Mouse (Mus musculus) 416B (cell line): ENCODE results near the gene Ttc3.
A peak's percentile ranks its signal among the peaks of the same experiment; 100 is the strongest.

ENCODE experiments used
- DNase-seq: peaks from one replicate; pipeline ENCODE4 v3.0.0; 2011; ENCODE audit warnings: low read depth

Ttc3 gene

DNA sequence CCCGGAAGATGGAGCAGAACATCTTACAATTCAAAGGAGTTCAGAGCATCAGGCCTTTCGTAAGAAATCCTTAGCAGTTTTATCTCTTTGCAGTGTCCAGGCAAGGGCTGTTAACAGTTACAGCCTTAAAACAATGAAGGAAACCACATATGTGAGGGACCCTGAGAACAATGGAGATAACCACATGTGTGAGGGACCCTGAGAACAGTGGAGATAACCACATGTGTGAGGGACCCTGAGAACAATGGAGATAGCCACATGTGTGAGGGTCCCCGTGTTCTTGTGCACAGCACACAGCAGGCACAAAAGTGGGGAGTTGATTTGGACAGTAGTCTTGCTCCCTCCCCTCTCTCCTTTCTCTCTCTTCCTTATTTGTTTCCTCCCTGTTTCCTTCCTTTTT is 12.3 kb upstream of the Ttc3 start:
- DNase-seq: no peak

DNA sequence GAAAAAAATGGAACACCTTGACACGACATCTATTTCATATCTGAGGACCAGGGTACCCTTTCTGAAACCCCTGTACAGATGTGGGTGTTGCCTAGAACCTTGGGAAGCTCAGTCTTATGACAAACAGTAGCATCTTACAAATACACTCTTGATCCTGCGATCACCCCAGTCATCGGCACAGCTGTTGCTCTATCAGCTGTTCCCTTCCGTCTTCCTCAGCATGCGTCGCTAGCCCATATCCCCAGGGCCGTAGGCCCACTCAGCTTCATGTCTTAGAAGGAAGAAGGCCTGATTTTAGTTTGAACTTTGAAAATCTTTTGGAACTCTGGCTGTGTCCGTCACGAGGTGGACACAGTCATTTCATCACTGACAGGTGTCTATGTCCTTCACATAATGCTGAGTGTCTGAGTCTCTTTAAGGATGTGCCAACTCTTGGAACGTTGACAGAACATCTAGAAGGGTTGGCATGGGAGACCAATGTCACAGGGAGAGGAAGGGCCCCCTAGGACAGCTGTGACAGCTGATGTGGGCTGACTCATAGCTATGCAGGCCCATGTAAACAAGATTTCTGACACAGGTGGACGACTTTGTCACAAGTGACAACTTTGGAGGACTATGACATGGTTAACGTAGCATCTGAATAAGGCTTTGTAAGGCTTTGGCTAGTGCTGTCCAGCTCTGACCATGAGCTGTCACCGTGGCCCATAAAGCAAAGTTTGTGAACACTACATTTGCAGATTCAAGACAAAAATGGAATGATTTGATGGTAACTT is 9.7 kb upstream of the Ttc3 start:
- DNase-seq: no peak

DNA sequence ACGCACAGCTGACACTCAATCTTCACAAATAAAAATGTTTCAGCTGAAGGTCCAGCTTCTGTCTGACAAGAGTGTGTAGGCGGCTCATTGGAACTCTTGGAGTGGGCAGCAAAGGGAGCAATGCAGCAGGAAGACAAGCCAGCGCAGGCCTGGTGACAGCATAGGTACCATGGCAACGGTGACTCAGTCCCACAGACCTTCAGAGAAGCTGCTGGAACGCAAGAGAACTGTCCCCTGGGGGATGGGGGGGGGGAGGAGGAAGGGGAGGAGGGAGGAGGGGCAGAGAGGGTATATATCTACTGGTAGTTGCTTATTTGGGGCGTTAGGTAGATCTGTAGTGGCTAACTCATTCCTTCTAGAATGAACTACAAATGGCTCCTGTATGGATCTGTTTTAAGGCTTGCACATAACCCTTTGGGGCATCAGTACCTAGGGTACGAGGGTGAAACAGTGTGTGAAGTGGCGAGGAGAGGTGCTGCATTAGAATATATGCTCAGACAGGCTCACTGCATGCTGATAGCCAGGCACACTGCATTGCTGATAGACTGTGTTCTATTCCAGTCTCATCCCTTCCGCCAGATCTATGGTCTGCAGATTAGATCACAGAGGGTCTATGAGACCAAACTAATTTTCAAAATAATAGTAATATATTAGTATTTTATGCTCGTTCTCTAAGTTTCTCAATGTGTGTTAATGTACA is 8.1 kb upstream of the Ttc3 start:
- DNase-seq: peak; percentile 80

DNA sequence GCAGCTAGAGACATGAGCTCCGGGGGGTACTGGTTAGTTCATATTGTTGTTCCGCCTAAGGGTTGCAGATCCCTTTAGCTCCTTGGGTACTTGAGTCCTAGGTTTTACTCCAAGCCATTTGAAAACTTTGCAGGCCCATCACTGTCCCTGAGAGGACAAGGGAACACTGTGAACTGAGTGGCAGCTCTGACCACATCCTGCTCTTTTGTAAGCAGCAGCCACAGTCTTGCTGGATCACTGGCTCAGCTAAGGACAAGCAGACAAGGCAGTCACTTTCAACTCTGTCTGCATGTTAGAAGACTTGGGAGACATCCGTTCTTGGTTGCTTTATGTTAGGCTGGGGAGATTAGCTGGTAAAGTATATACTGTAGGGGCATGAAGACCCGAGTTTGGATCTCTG is 6.6 kb upstream of the Ttc3 start:
- peak; percentile 68 for DNase-seq

DNA sequence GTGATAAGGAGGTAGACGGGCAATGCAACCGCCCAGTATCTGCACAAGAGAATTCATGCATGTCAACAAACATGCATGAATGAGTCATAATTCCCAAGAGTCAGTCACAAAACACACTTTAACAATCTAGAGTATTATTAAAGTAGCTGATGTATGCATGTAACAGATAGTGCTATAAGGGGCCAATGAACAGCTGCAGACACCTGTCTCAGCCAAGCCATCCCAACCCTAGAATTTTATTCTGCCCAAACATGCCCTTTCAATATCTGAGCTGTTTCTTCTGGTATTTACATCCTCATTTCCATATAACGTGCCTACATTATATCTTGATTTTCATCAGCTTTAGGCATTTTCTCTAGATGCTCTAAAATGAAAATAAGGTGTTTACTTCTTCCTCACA is 5.0 kb upstream of the Ttc3 start:
- no peak for DNase-seq

DNA sequence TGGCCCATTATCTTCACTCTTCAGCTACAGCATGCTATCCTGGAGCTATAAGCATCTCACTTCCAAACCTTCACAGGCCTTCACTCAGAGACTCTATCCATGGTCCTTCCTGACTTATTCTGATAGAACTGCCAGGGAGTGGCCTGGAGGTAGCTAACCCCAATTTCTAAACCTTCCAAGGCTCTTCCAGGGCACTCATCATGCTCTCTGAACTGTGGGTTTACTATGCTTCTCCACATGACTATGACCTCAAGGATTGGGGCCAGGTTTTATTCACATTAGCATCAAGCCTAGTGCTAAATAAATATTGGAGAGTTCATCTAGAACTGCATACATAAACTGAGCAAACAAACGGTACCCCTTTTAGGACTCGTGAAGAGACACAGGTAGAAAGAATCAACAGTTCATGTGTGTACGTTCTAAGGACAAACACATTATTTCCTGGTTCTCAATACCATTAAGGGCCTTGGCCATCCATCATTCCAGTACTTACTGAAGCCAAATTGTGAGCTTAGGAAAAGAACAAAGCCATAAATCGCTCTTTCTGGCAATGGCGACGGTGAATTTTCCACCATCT is 734 bp upstream of the Ttc3 start:
- no peak for DNase-seq

DNA sequence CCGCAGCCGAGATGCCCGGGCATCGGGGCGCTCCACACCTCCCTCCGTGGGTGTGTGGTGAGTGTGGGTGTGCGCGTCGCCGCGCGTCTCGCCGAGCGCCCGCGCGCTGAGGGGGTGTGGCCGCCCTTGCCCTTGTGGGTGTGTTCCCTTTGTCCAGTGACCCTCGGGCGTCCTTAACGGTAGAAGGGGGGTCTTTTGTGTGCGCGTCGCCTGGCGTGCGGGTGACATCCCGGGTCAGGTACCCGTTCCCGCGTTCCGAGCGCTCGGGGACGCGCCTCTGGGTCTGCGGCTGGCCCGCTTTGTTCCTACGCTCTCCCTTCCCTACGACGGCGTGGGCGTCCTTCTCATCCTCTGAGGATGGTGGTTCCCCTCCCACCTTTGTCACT is 490 bp downstream of the Ttc3 start:
- DNase-seq: peak; percentile 74

DNA sequence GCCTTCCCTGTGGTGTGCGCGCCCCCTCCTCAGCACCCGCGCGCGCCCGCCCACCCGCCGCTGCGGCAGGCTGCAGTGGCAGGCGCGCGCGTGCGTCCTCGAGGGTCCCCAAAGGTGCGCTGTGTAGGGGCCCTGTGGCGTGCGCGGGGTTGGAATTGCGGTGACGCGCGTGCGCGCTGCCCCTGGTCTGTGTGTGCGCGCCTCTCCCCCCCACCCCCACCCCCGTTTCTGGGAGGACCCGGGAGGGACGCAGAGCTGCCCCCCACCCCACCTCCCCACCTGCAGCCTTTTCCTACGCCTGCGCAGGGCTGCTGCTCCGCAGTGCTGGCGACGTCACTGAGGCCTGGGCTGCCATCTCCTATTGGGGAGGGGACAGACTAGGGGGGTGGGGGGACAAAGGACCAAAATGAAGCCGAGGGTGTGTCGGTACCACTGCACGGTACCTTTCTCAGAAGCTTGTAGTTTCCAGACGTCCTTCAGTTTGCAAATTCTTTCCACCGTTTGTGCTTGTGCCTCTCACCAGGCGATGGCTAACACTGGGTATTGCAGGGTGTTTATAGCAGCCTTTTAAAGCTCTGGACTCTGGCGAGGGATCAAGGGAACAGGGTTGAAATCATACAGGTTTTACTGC is 998 bp downstream of the Ttc3 start, which contains the start of gene Pigp:
Gene Pigp, minus strand, starts transcription at position 542 of the 631 bp plus-strand sequence.
- DNase-seq: peak; percentile 81

DNA sequence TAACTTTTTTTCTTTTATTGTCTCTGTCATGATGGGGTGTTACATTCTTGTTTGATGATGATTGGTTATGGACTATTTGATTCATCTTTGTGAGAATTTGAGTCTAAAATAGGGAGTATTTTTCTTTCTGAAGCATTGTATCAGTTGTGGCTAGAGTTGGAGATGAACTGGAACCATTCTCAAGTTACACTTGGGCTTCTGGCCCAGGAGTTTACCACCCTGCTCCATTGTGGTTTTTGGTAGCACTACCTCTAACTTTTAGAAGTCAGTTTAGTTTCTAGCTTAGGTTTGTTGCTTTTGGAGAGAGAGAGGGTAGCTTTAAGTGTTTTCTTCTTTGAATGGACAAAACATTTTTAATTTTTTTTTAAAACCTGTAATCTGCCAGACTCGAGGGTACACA is 9.0 kb downstream of the Ttc3 start:
- DNase-seq: peak; percentile 79

DNA sequence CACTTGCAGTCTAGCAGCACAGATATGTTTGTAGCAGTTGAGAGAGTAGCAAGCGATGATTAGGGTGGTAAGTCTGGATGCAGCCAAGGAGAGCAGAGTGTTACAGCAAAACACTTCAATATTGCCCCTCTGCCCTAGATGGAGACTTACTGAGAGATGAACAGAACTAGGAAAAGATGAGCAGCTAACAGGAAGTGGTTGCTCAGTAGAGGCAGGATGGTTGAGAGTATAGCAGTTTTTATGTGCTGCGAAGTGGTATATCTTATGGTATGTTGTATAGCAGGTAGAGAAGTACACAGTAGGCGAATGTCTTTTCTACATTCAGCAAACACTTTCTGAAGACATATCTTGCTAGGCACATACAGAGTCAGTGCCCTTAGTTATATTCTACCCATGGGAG is 12.9 kb downstream of the Ttc3 start:
- DNase-seq: no peak

DNA sequence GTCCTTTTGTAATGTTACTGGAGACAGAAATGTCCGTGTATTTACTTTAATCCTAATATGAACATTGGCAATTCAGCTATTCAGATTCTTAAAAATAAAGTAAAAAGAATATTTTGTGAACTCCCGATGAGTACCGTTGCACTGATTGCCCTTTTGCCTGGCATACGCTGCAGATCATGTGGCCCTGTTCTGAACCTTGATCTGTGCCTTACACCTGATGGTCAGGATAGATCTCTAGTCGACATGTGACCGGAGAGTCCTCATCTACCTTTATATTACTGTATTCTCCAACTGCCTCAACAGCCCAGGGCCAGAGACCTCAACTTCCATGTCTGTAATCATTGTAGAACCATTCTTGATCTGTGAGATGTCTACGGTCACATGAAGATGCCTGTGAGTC is 17.3 kb downstream of the Ttc3 start:
- DNase-seq: no peak

DNA sequence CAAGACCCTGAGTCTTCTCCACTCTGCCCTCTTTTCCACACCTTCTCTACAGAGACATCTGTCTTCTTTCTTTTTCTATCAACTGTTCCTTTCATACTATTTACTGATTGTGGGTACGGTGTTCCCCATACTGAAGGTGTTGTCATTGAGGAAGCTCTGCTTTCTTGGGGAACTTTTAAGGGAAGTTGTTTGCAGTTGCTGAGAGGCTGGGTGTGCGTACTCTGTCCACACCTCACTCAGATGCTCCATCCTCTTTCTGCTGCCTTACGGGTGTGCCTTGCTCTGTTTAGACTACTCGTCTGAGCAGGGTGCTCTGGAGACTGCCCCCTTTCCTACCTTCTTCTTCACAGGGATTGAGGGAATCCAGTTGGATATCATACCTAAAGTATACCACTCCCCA is 21.9 kb downstream of the Ttc3 start:
- DNase-seq: no peak

DNA sequence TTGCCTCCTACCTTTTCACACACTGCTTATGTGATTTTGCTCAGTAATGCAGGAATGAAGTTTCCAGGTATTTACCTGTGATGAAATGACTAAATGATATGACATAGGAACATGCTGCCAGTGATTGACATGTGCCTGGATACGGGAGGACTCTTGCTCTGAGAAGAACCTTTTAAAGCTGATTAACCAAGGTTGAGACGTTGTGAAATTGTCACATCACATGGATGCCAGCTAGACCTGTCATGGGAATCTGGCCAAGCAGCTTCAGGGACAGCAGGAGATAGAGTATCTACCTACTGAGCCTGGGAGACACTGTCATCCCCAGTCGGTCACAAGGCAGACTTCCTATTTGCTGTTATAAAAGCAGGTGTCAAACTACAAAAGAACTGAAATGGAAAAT is 24.6 kb downstream of the Ttc3 start:
- DNase-seq: no peak

DNA sequence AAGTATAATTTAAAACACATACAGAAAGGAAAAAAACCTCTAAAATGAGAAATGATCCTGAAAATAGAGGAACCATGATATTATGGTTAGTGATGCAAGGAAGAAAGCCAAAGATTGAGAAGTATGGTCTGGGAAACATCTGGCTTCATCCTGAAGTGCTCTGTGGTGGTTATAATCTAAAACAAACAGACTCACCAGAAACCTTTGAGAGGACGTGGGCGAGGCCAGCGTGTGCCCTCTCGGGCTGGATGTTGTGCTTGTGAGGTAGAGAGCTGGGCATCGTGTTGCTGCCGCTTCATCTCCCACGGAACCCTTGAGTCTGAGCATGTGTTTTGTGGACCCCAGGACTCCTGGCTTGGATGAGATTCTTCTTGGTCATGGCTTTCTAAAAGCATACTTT is 26.2 kb downstream of the Ttc3 start:
- DNase-seq: peak; percentile 77

DNA sequence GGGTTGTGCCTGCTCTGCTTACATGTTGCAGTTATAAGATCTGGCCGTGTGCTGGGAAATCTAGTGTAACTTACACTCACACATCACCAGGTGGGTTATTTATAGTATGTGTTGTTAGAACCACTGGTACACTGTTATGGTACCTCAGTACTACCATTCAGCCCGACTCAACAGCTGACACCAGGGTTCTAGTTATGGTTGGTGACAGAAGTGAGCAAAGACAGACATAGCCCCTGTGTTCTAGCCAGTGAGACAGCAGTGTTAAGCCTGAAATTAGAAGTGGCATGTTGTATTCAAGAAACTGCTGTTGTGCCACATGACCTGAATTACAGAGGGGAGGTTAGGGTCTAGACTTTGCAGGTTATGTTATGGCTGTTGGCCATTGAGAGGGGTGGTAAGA is 28.7 kb downstream of the Ttc3 start:
- DNase-seq: no peak

DNA sequence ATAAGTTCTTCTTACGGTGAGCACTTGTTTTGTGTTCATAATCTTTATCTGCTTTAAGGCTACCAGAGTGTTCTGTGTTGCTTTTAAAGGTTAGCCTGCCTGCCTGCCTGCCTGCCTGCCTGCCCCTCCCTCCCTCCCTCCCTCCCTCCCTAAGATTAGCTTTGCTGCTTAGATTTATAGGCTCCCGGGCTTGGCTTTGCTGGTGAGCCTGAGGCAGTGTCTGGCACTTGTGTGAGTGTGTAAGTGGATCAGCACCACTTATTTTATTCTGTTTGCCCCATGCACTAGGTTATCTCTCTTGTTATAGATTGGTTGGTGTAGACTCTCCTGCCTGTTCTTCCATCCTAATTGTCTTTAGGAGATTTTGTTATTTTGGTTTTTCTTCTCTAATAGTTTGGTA is 31.2 kb downstream of the Ttc3 start:
- no peak for DNase-seq

DNA sequence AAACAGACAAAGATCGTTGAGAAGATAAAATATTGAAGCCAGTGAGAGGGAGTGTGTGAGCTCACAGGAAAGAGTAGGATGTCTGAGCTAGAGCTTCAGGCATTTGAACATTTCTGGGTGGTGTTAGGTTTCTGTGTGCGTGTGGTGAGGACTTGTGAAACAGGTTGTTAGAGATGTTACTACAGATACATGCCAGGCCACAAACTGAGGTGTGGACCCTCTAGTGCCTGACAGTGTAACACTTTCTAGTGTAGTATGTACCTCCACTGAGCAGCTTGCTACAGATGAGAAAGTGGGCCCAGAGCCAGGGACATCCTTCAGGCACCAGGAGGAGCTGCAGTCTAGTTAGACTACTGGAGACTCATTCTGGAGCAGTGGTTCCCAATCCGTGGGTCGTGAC is 31.8 kb downstream of the Ttc3 start:
- peak; percentile 85 for DNase-seq

DNA sequence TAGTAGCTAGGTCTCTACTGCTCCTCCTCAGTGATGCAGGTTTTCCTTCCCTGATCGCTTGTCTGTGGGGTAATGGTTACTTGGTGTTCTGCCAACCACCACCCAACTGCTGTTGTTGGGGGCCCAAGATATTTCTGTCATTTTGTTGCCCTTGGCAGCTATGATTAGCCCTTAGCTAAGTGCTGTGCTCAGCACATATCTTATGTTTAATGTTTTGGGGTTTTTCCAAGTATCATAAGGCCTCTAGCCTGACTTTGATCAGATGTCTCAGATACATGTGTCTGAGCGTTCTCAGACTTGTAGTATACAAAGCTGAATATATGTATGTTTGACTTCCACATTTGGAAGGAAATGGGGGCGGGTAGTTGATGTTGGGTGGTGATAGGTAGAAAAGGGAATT is 40.9 kb downstream of the Ttc3 start:
- peak; percentile 22 for DNase-seq

DNA sequence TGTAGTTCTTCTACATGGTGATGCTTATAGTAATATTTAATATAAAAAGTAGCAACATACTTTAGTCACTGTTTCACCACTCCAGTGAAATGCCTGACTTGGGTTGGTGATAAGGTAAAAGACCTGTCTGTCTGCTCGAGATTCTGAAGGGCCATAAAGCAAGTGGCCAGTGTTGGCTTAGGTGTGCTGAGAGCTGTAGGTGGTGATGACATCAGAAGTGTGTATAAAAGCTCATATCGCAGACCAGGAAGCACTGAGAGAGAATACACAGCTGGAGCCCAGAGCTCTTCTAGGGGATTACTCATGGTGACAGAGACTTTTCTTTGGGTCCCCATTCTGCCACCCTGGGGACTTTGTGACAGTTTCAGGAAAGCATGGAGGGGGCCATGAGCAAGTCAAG is 41.8 kb downstream of the Ttc3 start:
- no peak for DNase-seq

DNA sequence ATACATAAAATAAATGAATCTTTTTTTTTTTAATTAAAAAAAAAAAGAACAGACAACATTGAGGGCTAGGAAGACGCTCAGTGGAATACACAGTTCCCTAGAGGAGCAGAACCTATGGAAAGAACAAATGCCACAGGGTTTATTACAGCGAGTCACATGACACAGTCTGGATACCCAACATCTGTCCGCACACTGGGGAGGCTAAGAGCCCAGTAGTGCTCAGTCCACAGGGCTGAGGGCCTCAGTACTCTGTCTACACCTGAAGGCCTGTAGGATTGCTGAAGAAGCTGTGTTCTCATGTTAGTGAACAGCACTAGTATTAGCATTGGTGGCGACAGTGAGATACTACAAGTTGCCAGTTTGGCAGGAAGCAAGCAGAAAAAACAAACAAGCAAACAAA is 42.3 kb downstream of the Ttc3 start:
- no peak for DNase-seq

DNA sequence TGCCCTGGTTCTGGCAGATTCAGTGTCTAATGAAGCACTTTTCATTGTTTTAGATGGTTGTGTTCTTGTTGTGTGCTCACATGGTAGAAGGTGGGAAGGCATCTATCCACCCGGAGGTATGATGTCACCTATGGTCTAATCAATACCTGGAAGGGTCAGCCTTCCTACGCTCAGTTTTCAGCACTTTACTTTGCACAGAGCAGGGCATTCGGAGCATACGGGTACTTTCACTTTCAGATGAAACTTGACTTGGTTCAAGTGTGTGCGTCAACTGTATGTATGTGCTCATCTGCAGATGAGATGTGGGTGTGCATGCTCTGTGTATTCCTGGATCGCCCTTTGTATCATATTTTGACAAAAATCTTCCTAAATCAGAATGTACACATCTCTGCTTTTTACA is 43.7 kb downstream of the Ttc3 start:
- DNase-seq: no peak

DNA sequence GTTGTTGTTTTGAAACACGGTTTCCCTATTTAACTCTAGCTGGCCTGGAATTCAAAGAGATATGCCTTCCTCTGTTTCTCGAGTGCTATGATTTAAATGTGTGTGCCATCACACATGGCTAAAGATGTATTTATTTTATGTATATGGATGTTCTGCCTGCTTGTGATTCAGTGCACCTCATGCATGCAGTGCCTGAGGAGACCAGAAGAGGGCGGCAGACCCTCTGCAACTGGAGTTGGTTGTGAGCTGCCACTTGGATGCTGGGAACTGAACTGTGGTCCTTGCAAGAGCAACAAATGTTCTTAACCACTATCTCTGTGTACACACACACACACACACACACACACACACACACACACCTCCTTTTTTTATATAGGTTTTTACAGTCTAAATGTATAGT is 50.1 kb downstream of the Ttc3 start:
- peak; percentile 36 for DNase-seq

DNA sequence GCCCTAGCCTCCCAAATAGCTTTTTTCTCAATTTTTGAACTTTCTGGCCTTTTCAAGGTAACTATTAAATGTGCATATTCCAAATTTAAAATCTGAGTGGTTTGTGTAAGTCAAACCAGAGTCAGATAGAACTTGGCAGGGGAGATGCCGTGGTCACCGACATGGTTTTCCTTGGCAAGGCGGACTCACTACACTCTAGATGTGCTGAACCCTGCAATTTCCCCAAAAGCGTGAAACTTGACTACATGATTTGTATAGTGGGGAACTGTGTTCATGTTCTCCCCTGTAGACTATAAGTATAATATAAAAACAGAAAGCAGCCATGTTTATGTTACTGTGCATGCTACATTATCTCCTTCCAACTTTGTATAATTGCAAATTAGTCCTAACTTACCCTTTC is 58.5 kb downstream of the Ttc3 start:
- no peak for DNase-seq
